Mouse (Mus musculus): ENCODE results near the gene Suv39h2. TPM values are rescaled to one million over a fixed set of nuclear protein-coding genes. Genes with fewer than 3 reads are reported as not detected.
A peak's percentile ranks its signal among the peaks of the same experiment; 100 is the strongest.

Gene Suv39h2
- polyA plus RNA-seq, 1 experiment from 2014 or later, result 49.3 TPM

DNA sequence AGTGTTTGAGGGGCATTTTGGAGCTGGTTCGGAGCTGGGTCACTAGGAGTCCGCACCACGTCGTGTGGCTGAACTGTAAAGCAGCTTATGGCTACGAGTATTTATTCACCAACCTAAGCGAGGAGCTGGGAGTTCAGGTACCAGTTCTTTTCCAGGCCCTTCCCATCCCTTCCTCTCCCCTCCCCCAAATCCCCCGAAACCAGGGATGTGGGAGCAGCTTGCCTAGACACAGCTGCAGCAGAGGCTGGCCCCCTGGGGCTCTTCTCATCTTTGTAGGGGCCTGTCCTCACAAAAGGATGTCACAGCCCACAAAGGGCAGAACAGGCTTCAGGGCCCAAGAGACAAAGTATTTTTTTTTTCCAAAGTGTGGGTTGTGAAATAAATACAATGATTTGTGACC, 36.9 kb downstream of the Suv39h2 start:
- Histone ChIP-seq H3K9ac (ENCODE audit: low read length) (no peak overlapping the region), H3K9me3 (ENCODE audit: control insufficient read depth, low read length) (no peaks in the 10 kb centered on the region), H3K4me1 (replicated peaks; ENCODE audit: control insufficient read depth, insufficient read depth, low read length) (no peaks in the 10 kb centered on the region), H3K4me3 (ENCODE audit: low read depth, low read length) (no peak overlapping the region), H3K27me3 (ENCODE audit: control insufficient read depth, insufficient read depth, low read length) (no peaks in the 10 kb centered on the region), H3K27ac (ENCODE audit: low read depth, low read length) (no peak overlapping the region), H3K36me3 (ENCODE audit: control insufficient read depth, insufficient read depth, low read length) (no peaks in the 10 kb centered on the region; the same call in 1 of the 2 replicates), H3K4me2 (ENCODE audit: low read depth, low read length, severe bottlenecking) (no peak overlapping the region)
- 36% methylated on average over 7 of the region's 7 CpGs for WGBS
- ATAC-seq (replicated peaks; ENCODE audit: low FRiP score) (no peak), DNase-seq (ENCODE audit: low spot score) (no peak)

DNA sequence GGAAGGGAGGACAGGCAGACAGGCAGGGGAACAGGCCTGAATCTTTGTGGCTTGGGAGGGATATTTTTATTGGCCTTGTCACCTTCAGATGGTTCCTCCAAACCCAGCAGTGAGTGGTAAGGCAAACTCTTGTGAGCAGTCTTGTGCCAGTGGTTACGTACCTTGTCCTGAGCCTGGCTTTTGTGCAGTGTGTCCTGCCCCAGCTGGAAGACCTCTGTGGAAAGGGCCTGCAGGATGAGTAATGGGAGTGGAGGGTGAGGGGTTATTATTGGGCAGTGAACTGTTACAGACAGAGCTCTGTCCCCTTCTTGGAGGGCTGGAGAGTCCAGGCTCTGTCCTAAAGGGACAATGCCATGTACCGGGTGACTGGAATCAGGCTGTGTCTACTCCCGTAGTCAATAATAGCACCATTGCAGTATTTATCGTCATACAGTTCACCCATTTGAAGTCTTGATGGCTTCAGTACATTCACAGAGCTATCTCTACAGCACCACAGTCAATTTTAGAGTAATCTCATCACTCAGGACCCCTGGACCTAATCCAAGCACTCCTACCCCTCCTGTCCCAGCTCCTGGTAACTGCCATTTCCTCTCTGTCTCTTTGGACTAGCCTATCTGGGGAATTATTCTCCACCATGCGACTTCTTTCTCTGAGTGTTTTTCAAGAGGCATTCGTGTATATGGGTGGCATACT, 39.3 kb downstream of the Suv39h2 start:
- no peak overlapping the region for H3K9ac ChIP-seq (ENCODE audit: low read length)
- no peaks in the 10 kb centered on the region for H3K36me3 ChIP-seq (ENCODE audit: control insufficient read depth, insufficient read depth, low read length)
- H3K27me3 ChIP-seq (ENCODE audit: control insufficient read depth, insufficient read depth, low read length), result no peaks in the 10 kb centered on the region
- no peak overlapping the region for H3K27ac ChIP-seq (ENCODE audit: low read depth, low read length)
- H3K9me3 ChIP-seq (ENCODE audit: control insufficient read depth, low read length), result no peaks in the 10 kb centered on the region
- H3K4me3 ChIP-seq (ENCODE audit: low read depth, low read length), result no peak overlapping the region
- no peak for ATAC-seq (replicated peaks; ENCODE audit: low FRiP score)
- H3K4me2 ChIP-seq (ENCODE audit: low read depth, low read length, severe bottlenecking), result no peak overlapping the region
- no peaks in the 10 kb centered on the region for H3K4me1 ChIP-seq (replicated peaks; ENCODE audit: control insufficient read depth, insufficient read depth, low read length)
- no peak for DNase-seq (ENCODE audit: low spot score)
- WGBS, result 91% methylated on average over 6 of the region's 6 CpGs

DNA sequence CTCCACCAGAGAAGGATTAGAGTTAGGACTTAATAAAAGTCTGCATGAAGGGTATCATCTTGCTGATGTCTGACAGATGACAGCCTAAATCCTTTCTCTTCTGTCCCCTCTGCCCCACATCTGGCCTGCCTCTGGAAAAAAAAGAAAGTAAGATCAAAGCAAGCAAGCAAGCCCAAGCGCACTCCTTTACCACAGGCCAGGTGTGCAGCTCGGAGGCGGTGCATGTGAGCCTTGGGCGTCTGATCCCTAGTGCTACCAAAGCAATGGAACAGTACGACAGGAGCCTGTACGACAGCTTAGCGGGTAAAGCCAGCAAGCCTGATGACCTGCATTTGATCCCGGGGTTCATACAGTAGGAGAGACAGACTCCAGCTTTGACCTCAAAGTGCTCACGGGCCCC, 43.9 kb downstream of the Suv39h2 start:
- DNase-seq (ENCODE audit: low spot score) (no peak), ATAC-seq (replicated peaks; ENCODE audit: low FRiP score) (no peak)
- Histone ChIP-seq H3K4me3 (ENCODE audit: low read depth, low read length) (no peak overlapping the region), H3K9me3 (ENCODE audit: control insufficient read depth, low read length) (no peaks in the 10 kb centered on the region), H3K27ac (ENCODE audit: low read depth, low read length) (no peak overlapping the region), H3K36me3 (ENCODE audit: control insufficient read depth, insufficient read depth, low read length) (no peaks in the 10 kb centered on the region), H3K4me1 (replicated peaks; ENCODE audit: control insufficient read depth, insufficient read depth, low read length) (no peaks in the 10 kb centered on the region), H3K27me3 (ENCODE audit: control insufficient read depth, insufficient read depth, low read length) (no peaks in the 10 kb centered on the region), H3K9ac (ENCODE audit: low read length) (no peak overlapping the region), H3K4me2 (ENCODE audit: low read depth, low read length, severe bottlenecking) (no peak overlapping the region)
- WGBS, result 85% methylated on average over 9 of the region's 9 CpGs

DNA sequence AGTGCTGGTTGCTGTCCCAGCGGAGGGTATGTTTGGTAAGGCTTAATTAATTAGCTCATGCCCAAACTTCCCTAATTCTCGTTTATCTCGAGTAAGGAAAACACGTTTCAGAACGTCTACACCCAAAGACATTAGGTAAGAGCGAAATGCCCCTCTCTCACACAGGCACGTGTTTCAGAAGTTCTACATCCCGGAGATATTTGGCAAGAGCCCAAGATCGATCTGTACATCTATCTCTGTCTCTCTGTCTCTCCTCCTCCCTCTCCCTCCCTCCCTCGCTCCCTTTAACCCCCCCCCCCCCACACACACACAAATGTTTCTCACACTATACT, 50.3 kb downstream of the Suv39h2 start:
- Histone ChIP-seq H3K36me3 (ENCODE audit: control insufficient read depth, insufficient read depth, low read length) (no peaks in the 10 kb centered on the region), H3K4me3 (ENCODE audit: low read depth, low read length) (peak overlapping the region; percentile 65), H3K27ac (ENCODE audit: low read depth, low read length) (no peak overlapping the region), H3K4me2 (ENCODE audit: low read depth, low read length, severe bottlenecking) (peak overlapping the region; percentile 93), H3K9me3 (ENCODE audit: control insufficient read depth, low read length) (no peaks in the 10 kb centered on the region), H3K27me3 (ENCODE audit: control insufficient read depth, insufficient read depth, low read length) (no peaks in the 10 kb centered on the region), H3K4me1 (replicated peaks; ENCODE audit: control insufficient read depth, insufficient read depth, low read length) (no peaks in the 10 kb centered on the region; the same call in 1 of the 2 replicates), H3K9ac (ENCODE audit: low read length) (peak overlapping the region; percentile 60)
- no peak for DNase-seq (ENCODE audit: low spot score)
- 13% methylated on average over 9 of the region's 10 CpGs for WGBS
- ATAC-seq (replicated peaks; ENCODE audit: low FRiP score), result no peak

DNA sequence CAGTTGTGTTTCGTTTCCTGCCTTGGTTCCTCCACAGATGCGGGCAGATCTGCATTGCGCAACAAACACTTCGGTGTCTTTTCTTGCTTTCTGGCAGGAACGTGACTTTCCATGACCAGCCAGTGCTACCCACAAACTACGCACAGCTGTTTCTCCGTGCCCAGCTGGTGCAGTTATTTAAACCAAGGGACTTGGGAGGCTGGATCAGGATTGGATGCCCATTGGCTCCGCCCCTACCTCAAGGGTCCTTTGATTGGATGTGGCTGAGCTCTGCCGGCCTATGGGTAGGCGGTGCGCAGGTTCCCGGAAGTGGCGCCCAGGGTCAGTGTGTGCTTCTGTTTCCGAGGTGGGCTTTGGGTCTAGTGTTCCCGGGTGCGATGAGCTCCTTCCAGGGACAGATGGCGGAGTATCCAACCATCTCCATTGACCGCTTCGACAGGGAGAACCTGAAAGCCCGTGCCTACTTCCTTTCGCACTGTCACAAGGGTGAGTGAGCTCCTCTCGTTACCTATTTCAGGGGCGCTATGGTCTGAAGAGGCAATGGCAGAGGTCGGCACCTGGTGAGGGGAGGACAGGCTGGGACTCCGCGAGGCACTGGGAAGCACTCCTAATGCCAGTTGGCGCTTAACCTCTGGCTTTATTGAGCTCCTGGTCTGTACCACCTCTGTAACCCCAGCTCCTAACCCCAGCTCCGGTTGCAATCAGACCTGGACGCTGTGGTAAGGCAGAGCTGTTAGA, 50.8 kb downstream of the Suv39h2 start, which contains the start of gene Dclre1c:
Gene Dclre1c (plus strand): TSS at position 291 of the 738 bp plus-strand sequence.
- no peaks in the 10 kb centered on the region for H3K36me3 ChIP-seq (ENCODE audit: control insufficient read depth, insufficient read depth, low read length)
- H3K9me3 ChIP-seq (ENCODE audit: control insufficient read depth, low read length), result no peaks in the 10 kb centered on the region
- H3K27me3 ChIP-seq (ENCODE audit: control insufficient read depth, insufficient read depth, low read length), result no peaks in the 10 kb centered on the region
- DNase-seq (ENCODE audit: low spot score) (peak; percentile 92), ATAC-seq (replicated peaks; ENCODE audit: low FRiP score) (peak; percentile 99)
- H3K27ac ChIP-seq (ENCODE audit: low read depth, low read length), result no peak within 1 kb of the TSS
- WGBS, result 1% methylated on average over 29 of the region's 29 CpGs
- H3K9ac ChIP-seq (ENCODE audit: low read length), result peak within 1 kb of the TSS; percentile 60
- H3K4me3 ChIP-seq (ENCODE audit: low read depth, low read length), result peak within 1 kb of the TSS; percentile 65
- H3K4me1 ChIP-seq (replicated peaks; ENCODE audit: control insufficient read depth, insufficient read depth, low read length), result no peaks in the 10 kb centered on the region; the same call in 1 of the 2 replicates
- peak within 1 kb of the TSS; percentile 93 for H3K4me2 ChIP-seq (ENCODE audit: low read depth, low read length, severe bottlenecking)

DNA sequence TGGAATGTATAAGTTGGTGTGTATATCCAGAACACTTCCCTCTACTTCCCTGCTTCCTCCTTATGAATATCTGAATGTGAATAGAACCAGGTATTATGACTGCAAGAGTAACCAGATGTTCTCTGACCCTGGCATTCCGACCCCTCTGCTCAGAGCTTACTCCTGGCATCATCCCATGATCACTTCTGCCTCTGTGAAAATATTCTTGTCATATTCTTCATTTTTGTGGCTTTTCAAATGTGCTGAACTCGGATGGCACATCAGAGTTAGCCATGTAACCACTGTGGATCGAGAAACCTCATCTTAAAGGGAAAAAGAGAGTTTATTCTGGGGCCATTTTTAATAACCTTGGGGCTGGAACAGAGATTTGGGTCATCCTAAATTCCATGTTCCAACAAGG, 52.3 kb downstream of the Suv39h2 start, which contains the start of gene Meig1:
Gene Meig1 (minus strand): TSS at position 101 of the 400 bp plus-strand sequence.
- ATAC-seq (replicated peaks; ENCODE audit: low FRiP score), result no peak
- 72% methylated on average over 3 of the region's 3 CpGs for WGBS
- Histone ChIP-seq H3K9me3 (ENCODE audit: control insufficient read depth, low read length) (no peaks in the 10 kb centered on the region), H3K4me2 (ENCODE audit: low read depth, low read length, severe bottlenecking) (peak within 1 kb of the TSS; percentile 93; the same call in 1 of the 2 replicates), H3K27me3 (ENCODE audit: control insufficient read depth, insufficient read depth, low read length) (peaks cover 6% of the 10 kb centered on the region; the same call in 1 of the 2 replicates), H3K4me1 (replicated peaks; ENCODE audit: control insufficient read depth, insufficient read depth, low read length) (peaks cover 4% of the 10 kb centered on the region), H3K36me3 (ENCODE audit: control insufficient read depth, insufficient read depth, low read length) (no peaks in the 10 kb centered on the region), H3K9ac (ENCODE audit: low read length) (no peak within 1 kb of the TSS), H3K4me3 (ENCODE audit: low read depth, low read length) (no peak within 1 kb of the TSS), H3K27ac (ENCODE audit: low read depth, low read length) (no peak within 1 kb of the TSS)
- DNase-seq (ENCODE audit: low spot score), result no peak

DNA sequence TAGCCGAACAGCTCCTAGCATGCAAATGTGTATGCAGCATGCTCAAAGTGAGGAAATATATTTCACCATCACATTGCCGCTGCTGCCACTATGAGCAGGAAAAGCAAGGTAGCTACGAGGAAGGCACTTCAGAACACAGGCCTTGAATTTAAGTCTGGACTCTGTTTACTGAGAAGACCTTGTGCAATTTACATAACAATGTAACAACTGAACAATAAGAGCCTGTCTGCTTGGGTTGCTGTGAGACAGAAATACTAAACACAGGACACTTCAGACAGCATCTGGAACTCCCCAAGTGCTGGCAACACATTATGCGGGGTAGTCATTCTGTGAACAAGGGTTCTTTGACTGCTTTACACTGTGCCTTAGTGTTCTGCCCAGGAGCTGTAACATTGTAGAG, 54.7 kb downstream of the Suv39h2 start:
- peaks cover 4% of the 10 kb centered on the region for H3K4me1 ChIP-seq (replicated peaks; ENCODE audit: control insufficient read depth, insufficient read depth, low read length)
- no peak overlapping the region for H3K4me2 ChIP-seq (ENCODE audit: low read depth, low read length, severe bottlenecking)
- no peak for DNase-seq (ENCODE audit: low spot score)
- H3K9ac ChIP-seq (ENCODE audit: low read length), result no peak overlapping the region
- no peaks in the 10 kb centered on the region for H3K36me3 ChIP-seq (ENCODE audit: control insufficient read depth, insufficient read depth, low read length)
- H3K27me3 ChIP-seq (ENCODE audit: control insufficient read depth, insufficient read depth, low read length), result peaks cover 6% of the 10 kb centered on the region; the same call in 1 of the 2 replicates
- H3K4me3 ChIP-seq (ENCODE audit: low read depth, low read length), result no peak overlapping the region
- 49% methylated on average over 4 of the region's 4 CpGs for WGBS
- ATAC-seq (replicated peaks; ENCODE audit: low FRiP score), result no peak
- H3K27ac ChIP-seq (ENCODE audit: low read depth, low read length), result no peak overlapping the region
- no peaks in the 10 kb centered on the region for H3K9me3 ChIP-seq (ENCODE audit: control insufficient read depth, low read length)

DNA sequence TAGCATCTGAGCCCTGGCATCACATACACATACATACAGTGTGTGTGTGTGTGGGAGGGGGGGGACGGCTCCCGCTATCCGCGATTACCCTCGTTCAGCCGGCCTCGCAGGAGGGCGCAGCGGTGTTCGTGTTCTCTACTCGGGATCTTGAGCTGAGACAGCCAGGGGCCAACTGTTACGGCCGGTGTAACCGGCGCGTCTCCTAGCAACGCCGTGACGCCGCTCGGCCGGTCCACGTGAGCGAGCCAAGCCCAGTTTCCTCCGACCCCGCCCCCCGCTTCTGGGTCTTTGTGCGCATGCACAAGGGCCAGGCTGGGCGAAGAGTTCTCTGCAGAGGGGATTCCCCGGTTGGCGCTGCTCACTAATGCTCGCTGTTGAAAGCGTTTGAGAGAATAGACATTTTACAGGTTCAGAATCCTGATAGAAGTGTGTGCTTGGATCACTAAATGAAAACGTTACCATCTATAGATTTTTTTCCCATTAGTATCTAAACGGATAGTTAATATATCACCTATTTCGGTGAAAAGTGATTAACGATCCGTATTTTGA, 55.9 kb downstream of the Suv39h2 start:
- no peaks in the 10 kb centered on the region for H3K36me3 ChIP-seq (ENCODE audit: control insufficient read depth, insufficient read depth, low read length)
- WGBS, result 2% methylated on average over 38 of the region's 38 CpGs
- H3K4me1 ChIP-seq (replicated peaks; ENCODE audit: control insufficient read depth, insufficient read depth, low read length), result peaks cover 4% of the 10 kb centered on the region; the same call in 1 of the 2 replicates
- DNase-seq (ENCODE audit: low spot score) (peak; percentile 97), ATAC-seq (replicated peaks; ENCODE audit: low FRiP score) (peak; percentile 94)
- peak overlapping the region; percentile 39; the same call in 1 of the 2 replicates for H3K9ac ChIP-seq (ENCODE audit: low read length)
- H3K4me3 ChIP-seq (ENCODE audit: low read depth, low read length), result peak overlapping the region; percentile 47
- peak overlapping the region; percentile 78 for H3K4me2 ChIP-seq (ENCODE audit: low read depth, low read length, severe bottlenecking)
- no peak overlapping the region for H3K27ac ChIP-seq (ENCODE audit: low read depth, low read length)
- peaks cover 6% of the 10 kb centered on the region; the same call in 1 of the 2 replicates for H3K27me3 ChIP-seq (ENCODE audit: control insufficient read depth, insufficient read depth, low read length)
- H3K9me3 ChIP-seq (ENCODE audit: control insufficient read depth, low read length), result no peaks in the 10 kb centered on the region
